Mouse (Mus musculus): ENCODE measurements around the gene Gm45021.

- TF ChIP-seq CTCF (IDR thresholded peaks at IDR 0.05; ENCODE audit: control insufficient read depth, insufficient read depth, insufficient read length), result no peak
- no peak for TF ChIP-seq CEBPB (IDR thresholded peaks at IDR 0.05; ENCODE audit: low read depth)
- TF ChIP-seq USF1 (IDR thresholded peaks at IDR 0.05; ENCODE audit: low read depth), result no peak
- no peak for TF ChIP-seq FOSL1 (IDR thresholded peaks at IDR 0.05; ENCODE audit: insufficient read depth, low read length, poor library complexity, severe bottlenecking)
- TF ChIP-seq MAX (IDR thresholded peaks at IDR 0.05), result no peak
- no peak for TF ChIP-seq MYOD1 (IDR thresholded peaks at IDR 0.05; ENCODE audit: control insufficient read depth, insufficient read length, low read depth)
These were observed 49.5 kb upstream of the Gm45021 start for GRCm38 (mm10) chr6:48539860-48540259.

Measured in C2C12 (cell line).